Mouse (Mus musculus) activated CD4-positive, CD25-positive, alpha-beta regulatory T cell, adult 9 weeks (primary cell): ENCODE measurements around the gene Mapre1. TPM values are rescaled to one million over a fixed set of nuclear protein-coding genes. Genes with fewer than 3 reads are reported as not detected.

Experiments
- polyA plus RNA-seq: library from polyadenylated mRNA; unstranded; fragments of 100-300 nt; shearing (Covaris generic); gene quantifications from one replicate; pipeline ENCODE4 v1.2.1, GENCODE M21; 2017

Gene Mapre1
- polyA plus RNA-seq, result 212 TPM

GRCm38 (mm10) chr2:153740500-153741436 lies at the start of gene Mapre1:
Gene Mapre1, plus strand, starts transcription at chr2:153741274.

GRCm38 (mm10) chr2:153696352-153696751 lies 44.7 kb upstream of the Mapre1 start, which contains the start of gene Dnmt3c:
Gene Dnmt3c, plus strand, starts transcription at chr2:153696652.

GRCm38 (mm10) chr2:153779394-153779981 lies 38.4 kb downstream of the Mapre1 start, which contains the start of gene Efcab8:
Gene Efcab8, plus strand, starts transcription at chr2:153779931.

Other genes starting within 250 kb of the Mapre1 start
- gene 4930404H24Rik, start 248.5 kb upstream of the Mapre1 start, polyA plus RNA-seq, result not detected
- 6.4 TPM for gene Nol4l, start 211.3 kb upstream of the Mapre1 start, polyA plus RNA-seq
- gene Commd7, start 108.5 kb upstream of the Mapre1 start, polyA plus RNA-seq, result 139 TPM
- 4.0 TPM for gene Dnmt3b, start 91.8 kb upstream of the Mapre1 start, polyA plus RNA-seq
- not detected for gene Dnmt3c, start 44.6 kb upstream of the Mapre1 start, polyA plus RNA-seq
- gene Efcab8, start 38.7 kb downstream of the Mapre1 start, polyA plus RNA-seq, result 0.56 TPM
- gene Sun5, start 129.8 kb downstream of the Mapre1 start, polyA plus RNA-seq, result not detected
- gene Bpifb2, start 133.8 kb downstream of the Mapre1 start, polyA plus RNA-seq, result not detected
- not detected for gene Bpifb6, start 159.1 kb downstream of the Mapre1 start, polyA plus RNA-seq
- gene Bpifb3, start 177.0 kb downstream of the Mapre1 start, polyA plus RNA-seq, result not detected
- not detected for gene Bpifb4, start 196.9 kb downstream of the Mapre1 start, polyA plus RNA-seq
- gene Bpifa6, start 233.7 kb downstream of the Mapre1 start, polyA plus RNA-seq, result not detected